Mouse (Mus musculus): Measurements from ENCODE around the gene Alg13.

Alg13 gene

DNA sequence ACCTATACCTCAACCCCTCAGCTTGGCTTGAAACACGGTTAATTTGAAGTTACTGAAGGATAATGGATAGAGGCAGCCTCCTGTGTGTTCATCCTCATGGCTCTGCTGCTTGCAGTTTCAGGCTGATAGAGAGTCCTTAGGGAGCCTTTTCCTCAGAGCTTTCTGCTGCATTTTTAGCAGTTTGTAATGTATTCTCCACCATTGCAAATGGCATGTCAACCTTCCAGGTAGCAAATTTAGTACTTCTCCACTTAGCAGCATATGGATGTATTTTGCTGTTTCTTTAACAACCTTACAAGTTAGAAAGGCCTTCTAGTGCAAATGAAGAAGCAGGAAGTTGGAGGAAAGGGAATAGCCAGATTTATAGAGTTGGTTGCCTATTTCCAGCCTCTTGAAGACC is 102.7 kb downstream of the Alg13 start:
- TF ChIP-seq GATA4 (IDR thresholded peaks at IDR 0.05; ENCODE audit: insufficient replicate concordance, low read length) = no peak

DNA sequence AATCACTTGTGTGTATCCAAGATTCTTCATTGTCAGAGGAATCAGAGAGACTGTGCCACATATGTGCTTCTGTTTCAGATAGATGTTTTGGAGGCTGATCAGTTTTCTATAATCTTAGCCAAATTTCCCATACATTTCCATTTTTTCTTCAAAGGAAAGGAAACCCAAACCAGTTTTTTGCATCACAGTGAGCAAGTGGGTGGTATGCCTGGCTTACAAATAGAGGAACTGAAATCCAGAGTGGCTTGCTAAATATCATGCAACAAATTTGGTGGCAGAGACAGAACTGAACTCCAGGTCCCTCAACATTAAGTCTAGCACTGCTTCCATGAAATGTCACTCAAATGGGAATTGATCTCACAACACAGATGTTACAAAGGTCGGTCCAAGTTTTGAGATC is 103.5 kb downstream of the Alg13 start:
- no peak for TF ChIP-seq GATA4 (IDR thresholded peaks at IDR 0.05; ENCODE audit: insufficient replicate concordance, low read length)

DNA sequence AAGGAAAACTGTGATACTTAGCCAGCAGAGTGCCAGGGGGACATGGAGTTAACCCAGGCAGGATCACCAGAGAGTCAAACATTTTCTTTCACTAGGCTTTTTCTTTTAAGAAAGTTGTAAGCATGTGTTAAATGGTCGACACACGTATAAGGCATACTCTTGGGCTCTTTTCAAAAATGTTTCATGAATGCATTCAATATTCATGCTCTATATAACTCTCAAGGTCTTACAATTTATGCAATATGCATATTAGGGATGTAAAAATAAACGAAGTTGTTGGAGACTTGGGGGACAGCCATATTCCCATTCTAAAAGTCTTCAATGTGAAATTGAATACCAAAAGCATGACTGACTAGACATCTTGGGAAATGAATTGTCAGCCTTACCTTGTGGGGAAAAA is 106.2 kb downstream of the Alg13 start:
- TF ChIP-seq GATA4 (IDR thresholded peaks at IDR 0.05; ENCODE audit: insufficient replicate concordance, low read length) = no peak
